Mouse (Mus musculus) megakaryocyte progenitor cell, adult 5-6 weeks (primary cell): Measurements from ENCODE around the gene Sh3gl2. TPM values are rescaled to one million over a fixed set of nuclear protein-coding genes. Genes with fewer than 3 reads are reported as not detected.

Experiments
- ATAC-seq: replicated peaks from 2 replicates; pipeline ENCODE4 v1.8.0; 2016; ENCODE audit warnings: mild to moderate bottlenecking, moderate TSS enrichment, inconsistent platforms; ENCODE audit not compliant: poor library complexity
- total RNA-seq, 2 experiments: library from RNA; stranded (forward) in 1 of 2; stranded (reverse) in 1 of 2; fragments of 157-497, 149-512 nt in 1 of 2; fragments of 200-1000 nt in 1 of 2; gene quantifications; 2 replicates each; pipeline versions ENCODE4 v1.2.3 to v1.2.4; 2015 to 2017

Sh3gl2 gene
- total RNA-seq, 2 experiments from 2014 or later: not detected

GRCm38 (mm10) chr4:85300610-85301405 is 95.9 kb downstream of the Sh3gl2 start:
- no peak for ATAC-seq

GRCm38 (mm10) chr4:85305912-85306573 is 101.1 kb downstream of the Sh3gl2 start:
- ATAC-seq: no peak

- no peak for ATAC-seq
Observed at GRCm38 (mm10) chr4:85319092-85319491, 114.2 kb downstream of the Sh3gl2 start.

- ATAC-seq: no peak
Observed at GRCm38 (mm10) chr4:85325454-85325853, 120.5 kb downstream of the Sh3gl2 start.

- ATAC-seq: no peak
Observed at GRCm38 (mm10) chr4:85326052-85326451, 121.1 kb downstream of the Sh3gl2 start.

- no peak for ATAC-seq
Observed at GRCm38 (mm10) chr4:85334688-85335200, 129.8 kb downstream of the Sh3gl2 start.

- no peak for ATAC-seq
Observed at GRCm38 (mm10) chr4:85336356-85336755, 131.4 kb downstream of the Sh3gl2 start.

GRCm38 (mm10) chr4:85339126-85339525 is 134.2 kb downstream of the Sh3gl2 start:
- ATAC-seq: no peak

- ATAC-seq: no peak
Observed at GRCm38 (mm10) chr4:85340686-85341085, 135.8 kb downstream of the Sh3gl2 start.

- no peak for ATAC-seq
Observed at GRCm38 (mm10) chr4:85345911-85346310, 141.0 kb downstream of the Sh3gl2 start.

GRCm38 (mm10) chr4:85348079-85348643 is 143.2 kb downstream of the Sh3gl2 start:
- no peak for ATAC-seq

- ATAC-seq: no peak
Observed at GRCm38 (mm10) chr4:85362661-85363060, 157.7 kb downstream of the Sh3gl2 start.

- ATAC-seq: no peak
Observed at GRCm38 (mm10) chr4:85363205-85363604, 158.3 kb downstream of the Sh3gl2 start.

- ATAC-seq: no peak
Observed at GRCm38 (mm10) chr4:85371036-85371435, 166.1 kb downstream of the Sh3gl2 start.

- no peak for ATAC-seq
Observed at GRCm38 (mm10) chr4:85374801-85375200, 169.9 kb downstream of the Sh3gl2 start.

- no peak for ATAC-seq
Observed at GRCm38 (mm10) chr4:85376187-85376586, 171.3 kb downstream of the Sh3gl2 start.

- no peak for ATAC-seq
Observed at GRCm38 (mm10) chr4:85376610-85377009, 171.7 kb downstream of the Sh3gl2 start.

- ATAC-seq: no peak
Observed at GRCm38 (mm10) chr4:85385241-85385640, 180.3 kb downstream of the Sh3gl2 start.

- ATAC-seq: no peak
Observed at GRCm38 (mm10) chr4:85387676-85388075, 182.8 kb downstream of the Sh3gl2 start.

- ATAC-seq: peak; percentile 46; the same call in 1 of the 2 replicates
Observed at GRCm38 (mm10) chr4:85391795-85392194, 186.9 kb downstream of the Sh3gl2 start.

- no peak for ATAC-seq
Observed at GRCm38 (mm10) chr4:85398765-85399164, 193.8 kb downstream of the Sh3gl2 start.

- peak; percentile 71 for ATAC-seq
Observed at GRCm38 (mm10) chr4:85402823-85403222, 197.9 kb downstream of the Sh3gl2 start.
